Mouse (Mus musculus): Measurements from ENCODE around the gene Fpgs. TPM values are rescaled to one million over a fixed set of nuclear protein-coding genes. Genes with fewer than 3 reads are reported as not detected.
A peak's percentile ranks its signal among the peaks of the same experiment; 100 is the strongest.

Gene Fpgs
- polyA plus RNA-seq, 1 experiment from 2014 or later, result 16.6 TPM

- WGBS, result 77% methylated on average over 12 of the region's 12 CpGs
- Histone ChIP-seq H3K4me1 (replicated peaks) (no peaks in the 10 kb centered on the region), H3K27me3 (no peaks in the 10 kb centered on the region), H3K4me3 (replicated peaks) (no peak overlapping the region), H3K4me2 (replicated peaks) (no peak overlapping the region), H3K36me3 (no peaks in the 10 kb centered on the region), H3K27ac (no peak overlapping the region), H3K9ac (replicated peaks) (no peak overlapping the region), H3K9me3 (no peaks in the 10 kb centered on the region)
- ATAC-seq, result no peak
Measured at GRCm38 (mm10) chr2:32655826-32656225, 48.1 kb downstream of the Fpgs start.

GRCm38 (mm10) chr2:32655394-32655744, 48.6 kb downstream of the Fpgs start:
- 93% methylated on average over 3 of the region's 3 CpGs for WGBS
- H3K4me1 ChIP-seq (replicated peaks), result no peaks in the 10 kb centered on the region
- H3K4me2 ChIP-seq (replicated peaks), result no peak overlapping the region
- H3K27me3 ChIP-seq, result no peaks in the 10 kb centered on the region
- no peaks in the 10 kb centered on the region for H3K9me3 ChIP-seq
- no peak for ATAC-seq
- H3K4me3 ChIP-seq (replicated peaks), result no peak overlapping the region
- no peak overlapping the region for H3K9ac ChIP-seq (replicated peaks)
- H3K27ac ChIP-seq, result no peak overlapping the region
- H3K36me3 ChIP-seq, result no peaks in the 10 kb centered on the region

GRCm38 (mm10) chr2:32654743-32655393, 49.1 kb downstream of the Fpgs start:
- H3K27ac ChIP-seq, result no peak overlapping the region
- no peak for ATAC-seq
- no peaks in the 10 kb centered on the region for H3K4me1 ChIP-seq (replicated peaks)
- H3K4me2 ChIP-seq (replicated peaks), result no peak overlapping the region
- H3K36me3 ChIP-seq, result no peaks in the 10 kb centered on the region
- H3K9me3 ChIP-seq, result no peaks in the 10 kb centered on the region
- H3K9ac ChIP-seq (replicated peaks), result no peak overlapping the region
- 78% methylated on average over 14 of the region's 14 CpGs for WGBS
- no peak overlapping the region for H3K4me3 ChIP-seq (replicated peaks)
- no peaks in the 10 kb centered on the region for H3K27me3 ChIP-seq

- Histone ChIP-seq H3K27ac (no peak overlapping the region), H3K4me1 (replicated peaks) (no peaks in the 10 kb centered on the region), H3K36me3 (no peaks in the 10 kb centered on the region), H3K4me3 (replicated peaks) (no peak overlapping the region), H3K9me3 (no peaks in the 10 kb centered on the region), H3K9ac (replicated peaks) (no peak overlapping the region), H3K4me2 (replicated peaks) (no peak overlapping the region), H3K27me3 (no peaks in the 10 kb centered on the region)
- ATAC-seq, result no peak
- 60% methylated on average over 7 of the region's 7 CpGs for WGBS
Measured at GRCm38 (mm10) chr2:32653764-32654163, 50.2 kb downstream of the Fpgs start.

- no peak for ATAC-seq
- Histone ChIP-seq H3K4me1 (replicated peaks) (no peaks in the 10 kb centered on the region), H3K9me3 (no peaks in the 10 kb centered on the region), H3K4me2 (replicated peaks) (no peak overlapping the region), H3K27me3 (no peaks in the 10 kb centered on the region), H3K9ac (replicated peaks) (no peak overlapping the region), H3K36me3 (no peaks in the 10 kb centered on the region), H3K4me3 (replicated peaks) (peak overlapping the region; percentile 15; the same call in 1 of the 2 replicates), H3K27ac (no peak overlapping the region)
- WGBS, result 92% methylated on average over 7 of the region's 7 CpGs
Measured at GRCm38 (mm10) chr2:32647366-32647765, 56.6 kb downstream of the Fpgs start.

GRCm38 (mm10) chr2:32646379-32647056, 57.4 kb downstream of the Fpgs start, which contains the start of gene Eng:
Gene Eng, plus strand, starts transcription at chr2:32646595.
- H3K4me1 ChIP-seq (replicated peaks), result no peaks in the 10 kb centered on the region
- H3K27me3 ChIP-seq, result no peaks in the 10 kb centered on the region
- H3K9ac ChIP-seq (replicated peaks), result no peak within 1 kb of the TSS
- H3K27ac ChIP-seq, result 0 out of 2 replicates have a peak within 1 kb of the TSS, but pooled peaks have one; percentile 17
- no peaks in the 10 kb centered on the region for H3K9me3 ChIP-seq
- WGBS, result 66% methylated on average over 31 of the region's 31 CpGs
- ATAC-seq, result no peak
- H3K4me2 ChIP-seq (replicated peaks), result no peak within 1 kb of the TSS
- H3K4me3 ChIP-seq (replicated peaks), result peak within 1 kb of the TSS; percentile 15
- no peaks in the 10 kb centered on the region for H3K36me3 ChIP-seq

- H3K4me1 ChIP-seq (replicated peaks), result no peaks in the 10 kb centered on the region
- no peaks in the 10 kb centered on the region for H3K9me3 ChIP-seq
- H3K4me3 ChIP-seq (replicated peaks), result no peak overlapping the region
- ATAC-seq, result no peak
- H3K27me3 ChIP-seq, result no peaks in the 10 kb centered on the region
- WGBS, result 65% methylated on average over 3 of the region's 3 CpGs
- no peak overlapping the region for H3K4me2 ChIP-seq (replicated peaks)
- no peaks in the 10 kb centered on the region for H3K36me3 ChIP-seq
- no peak overlapping the region for H3K27ac ChIP-seq
- H3K9ac ChIP-seq (replicated peaks), result no peak overlapping the region
Measured at GRCm38 (mm10) chr2:32645647-32646046, 58.3 kb downstream of the Fpgs start.

GRCm38 (mm10) chr2:32644799-32645475, 59.0 kb downstream of the Fpgs start:
- 86% methylated on average over 8 of the region's 8 CpGs for WGBS

GRCm38 (mm10) chr2:32644083-32644482, 59.9 kb downstream of the Fpgs start:
- H3K4me1 ChIP-seq (replicated peaks), result no peaks in the 10 kb centered on the region
- H3K9ac ChIP-seq (replicated peaks), result no peak overlapping the region
- H3K36me3 ChIP-seq, result no peaks in the 10 kb centered on the region
- no peaks in the 10 kb centered on the region for H3K27me3 ChIP-seq
- H3K27ac ChIP-seq, result no peak overlapping the region
- 84% methylated on average over 9 of the region's 9 CpGs for WGBS
- no peak for ATAC-seq
- no peak overlapping the region for H3K4me2 ChIP-seq (replicated peaks)
- no peaks in the 10 kb centered on the region for H3K9me3 ChIP-seq
- H3K4me3 ChIP-seq (replicated peaks), result no peak overlapping the region

More at GRCm38 (mm10) chr2:32644799-32645475, 59.0 kb downstream of the Fpgs start:
- Histone ChIP-seq H3K27me3 (no peaks in the 10 kb centered on the region), H3K9ac (replicated peaks) (no peak overlapping the region), H3K4me2 (replicated peaks) (no peak overlapping the region), H3K36me3 (no peaks in the 10 kb centered on the region), H3K4me1 (replicated peaks) (no peaks in the 10 kb centered on the region), H3K9me3 (no peaks in the 10 kb centered on the region), H3K27ac (no peak overlapping the region), H3K4me3 (replicated peaks) (no peak overlapping the region)
- no peak for ATAC-seq

- no peaks in the 10 kb centered on the region for H3K9me3 ChIP-seq
- no peak overlapping the region for H3K4me3 ChIP-seq (replicated peaks)
- H3K4me2 ChIP-seq (replicated peaks), result no peak overlapping the region
- no peak for ATAC-seq
- H3K27ac ChIP-seq, result no peak overlapping the region
- H3K9ac ChIP-seq (replicated peaks), result no peak overlapping the region
- no peaks in the 10 kb centered on the region for H3K36me3 ChIP-seq
- peaks cover 3% of the 10 kb centered on the region; the same call in 1 of the 2 replicates for H3K4me1 ChIP-seq (replicated peaks)
- 70% methylated on average over 7 of the region's 7 CpGs for WGBS
- no peaks in the 10 kb centered on the region for H3K27me3 ChIP-seq
Measured at GRCm38 (mm10) chr2:32642813-32643212, 61.1 kb downstream of the Fpgs start.

- H3K27ac ChIP-seq, result no peak overlapping the region
- WGBS, result 83% methylated on average over 5 of the region's 5 CpGs
- H3K9ac ChIP-seq (replicated peaks), result no peak overlapping the region
- no peak overlapping the region for H3K4me2 ChIP-seq (replicated peaks)
- H3K4me1 ChIP-seq (replicated peaks), result peaks cover 5% of the 10 kb centered on the region; the same call in 1 of the 2 replicates
- no peaks in the 10 kb centered on the region for H3K27me3 ChIP-seq
- no peaks in the 10 kb centered on the region for H3K9me3 ChIP-seq
- no peak overlapping the region for H3K4me3 ChIP-seq (replicated peaks)
- no peaks in the 10 kb centered on the region for H3K36me3 ChIP-seq
- no peak for ATAC-seq
Measured at GRCm38 (mm10) chr2:32641810-32642209, 62.1 kb downstream of the Fpgs start.

GRCm38 (mm10) chr2:32640550-32641051, 63.3 kb downstream of the Fpgs start:
- H3K27me3 ChIP-seq, result no peaks in the 10 kb centered on the region
- no peaks in the 10 kb centered on the region for H3K36me3 ChIP-seq
- no peak overlapping the region for H3K4me2 ChIP-seq (replicated peaks)
- peaks cover 5% of the 10 kb centered on the region; the same call in 1 of the 2 replicates for H3K4me1 ChIP-seq (replicated peaks)
- no peak overlapping the region for H3K4me3 ChIP-seq (replicated peaks)
- 69% methylated on average over 6 of the region's 6 CpGs for WGBS
- no peaks in the 10 kb centered on the region for H3K9me3 ChIP-seq
- no peak overlapping the region for H3K27ac ChIP-seq
- ATAC-seq, result no peak
- no peak overlapping the region; the same call in 1 of the 2 replicates for H3K9ac ChIP-seq (replicated peaks)
